Mouse (Mus musculus) layer of hippocampus, adult 2 months (tissue): ENCODE results near the gene Dusp10. TPM values are rescaled to one million over a fixed set of nuclear protein-coding genes. Genes with fewer than 3 reads are reported as not detected.

Experiments
- DNase-seq, 2 experiments: peaks; one replicate each; pipeline ENCODE4 v3.0.0; 2022; ENCODE audit warnings: low spot score in 2 of 2
- H3K27ac ChIP-seq: fragments of 200-600 bp; 2 replicates; pipeline ENCODE4 v1.8.1; 2022
- H3K4me3 ChIP-seq: fragments of 200-600 bp; 2 replicates; pipeline ENCODE4 v1.8.1; 2022; ENCODE audit warnings: mild to moderate bottlenecking
- CTCF ChIP-seq: fragments of 200-600 bp; conservative IDR thresholded peaks from 2 replicates; pipeline ENCODE4 v1.8.1; 2022; ENCODE audit warnings: antibody characterized with exemption, mild to moderate bottlenecking, moderate library complexity
- long read RNA-seq, 2 experiments: library from polyadenylated mRNA; stranded (forward); transcript quantifications; one replicate each; pipeline ENCODE4 v2.0.0; 2021; ENCODE audit warnings: borderline mapping rate in 2 of 2
- total RNA-seq, 2 experiments: library from RNA; stranded (reverse); gene quantifications; 2 replicates each; pipeline ENCODE4 v1.2.3; 2021

Gene Dusp10
- 1 to 10 TPM; 4.9 to 5.3 TPM for total RNA-seq
- long read RNA-seq, experiment 1, partial matches to known transcripts = 0 of 2 reads
- long read RNA-seq, experiment 1, other reads (novel, unspliced or antisense) = 0 of 2 reads
- long read RNA-seq, experiment 2, partial matches to known transcripts = 0 of 3 reads
- long read RNA-seq, experiment 2, other reads (novel, unspliced or antisense) = 1 of 3 reads

- no peak within 1 kb of the TSS for H3K4me3 ChIP-seq
- no peak within 1 kb of the TSS for H3K27ac ChIP-seq
- no peak for TF ChIP-seq CTCF
- DNase-seq = no peak
These were observed at the start of gene Dusp10 for GRCm38 (mm10) chr1:184013106-184013505. Gene Dusp10, plus strand, starts transcription at chr1:184013302.

- Histone ChIP-seq H3K4me3 (no peak overlapping the region), H3K27ac (no peak overlapping the region)
- DNase-seq = no peak
- TF ChIP-seq CTCF = no peak
These were observed 47.8 kb upstream of the Dusp10 start for GRCm38 (mm10) chr1:183965341-183965740.

GRCm38 (mm10) chr1:183969265-183969664 is 43.8 kb upstream of the Dusp10 start:
- no peak for DNase-seq
- H3K27ac ChIP-seq = no peak overlapping the region
- TF ChIP-seq CTCF = no peak
- H3K4me3 ChIP-seq = no peak overlapping the region

GRCm38 (mm10) chr1:183979814-183980243 is 33.3 kb upstream of the Dusp10 start:
- DNase-seq = no peak
- TF ChIP-seq CTCF = no peak
- Histone ChIP-seq H3K4me3 (no peak overlapping the region), H3K27ac (no peak overlapping the region)

- no peak for TF ChIP-seq CTCF
These were observed 31.0 kb upstream of the Dusp10 start for GRCm38 (mm10) chr1:183982108-183982507.

GRCm38 (mm10) chr1:183987711-183988245 is 25.3 kb upstream of the Dusp10 start:
- Histone ChIP-seq H3K27ac (no peak overlapping the region), H3K4me3 (no peak overlapping the region)
- no peak for DNase-seq
- TF ChIP-seq CTCF = no peak

More at GRCm38 (mm10) chr1:183982108-183982507, 31.0 kb upstream of the Dusp10 start:
- Histone ChIP-seq H3K27ac (no peak overlapping the region), H3K4me3 (no peak overlapping the region)
- DNase-seq = peak; percentile 76 to 77

- Histone ChIP-seq H3K4me3 (no peak overlapping the region), H3K27ac (no peak overlapping the region)
- no peak for DNase-seq
- no peak for TF ChIP-seq CTCF
These were observed 21.2 kb upstream of the Dusp10 start for GRCm38 (mm10) chr1:183991921-183992320.

- DNase-seq = no peak
- Histone ChIP-seq H3K27ac (no peak overlapping the region), H3K4me3 (no peak overlapping the region)
- no peak for TF ChIP-seq CTCF
These were observed 15.9 kb upstream of the Dusp10 start for GRCm38 (mm10) chr1:183997207-183997606.

- no peak overlapping the region for H3K4me3 ChIP-seq
- peak; percentile 21 to 47 for DNase-seq
- H3K27ac ChIP-seq = no peak overlapping the region
- no peak for TF ChIP-seq CTCF
These were observed 10.6 kb upstream of the Dusp10 start for GRCm38 (mm10) chr1:184002470-184002869.

GRCm38 (mm10) chr1:184004311-184004710 is 8.8 kb upstream of the Dusp10 start:
- Histone ChIP-seq H3K27ac (no peak overlapping the region), H3K4me3 (no peak overlapping the region)
- DNase-seq = peak in 1 of 2 experiments; percentile 9
- TF ChIP-seq CTCF = no peak

GRCm38 (mm10) chr1:184005315-184006058 is 7.6 kb upstream of the Dusp10 start:
- Histone ChIP-seq H3K27ac (no peak overlapping the region), H3K4me3 (no peak overlapping the region)
- no peak for TF ChIP-seq CTCF
- DNase-seq = no peak

GRCm38 (mm10) chr1:184006086-184006485 is 7.0 kb upstream of the Dusp10 start:
- H3K4me3 ChIP-seq = no peak overlapping the region
- no peak for TF ChIP-seq CTCF
- DNase-seq = no peak
- H3K27ac ChIP-seq = no peak overlapping the region

GRCm38 (mm10) chr1:184011311-184011710 is 1.8 kb upstream of the Dusp10 start:
- Histone ChIP-seq H3K27ac (no peak overlapping the region), H3K4me3 (no peak overlapping the region)
- no peak for DNase-seq
- no peak for TF ChIP-seq CTCF

GRCm38 (mm10) chr1:184014091-184014490 is 989 bp downstream of the Dusp10 start:
- H3K27ac ChIP-seq = no peak overlapping the region
- DNase-seq = no peak
- H3K4me3 ChIP-seq = no peak overlapping the region
- no peak for TF ChIP-seq CTCF
